Mouse (Mus musculus): ENCODE results near the gene Nfe2l1. TPM values are rescaled to one million over a fixed set of nuclear protein-coding genes. Genes with fewer than 3 reads are reported as not detected.

Gene Nfe2l1
- polyA plus RNA-seq, 1 experiment, result 63.0 TPM

DNA sequence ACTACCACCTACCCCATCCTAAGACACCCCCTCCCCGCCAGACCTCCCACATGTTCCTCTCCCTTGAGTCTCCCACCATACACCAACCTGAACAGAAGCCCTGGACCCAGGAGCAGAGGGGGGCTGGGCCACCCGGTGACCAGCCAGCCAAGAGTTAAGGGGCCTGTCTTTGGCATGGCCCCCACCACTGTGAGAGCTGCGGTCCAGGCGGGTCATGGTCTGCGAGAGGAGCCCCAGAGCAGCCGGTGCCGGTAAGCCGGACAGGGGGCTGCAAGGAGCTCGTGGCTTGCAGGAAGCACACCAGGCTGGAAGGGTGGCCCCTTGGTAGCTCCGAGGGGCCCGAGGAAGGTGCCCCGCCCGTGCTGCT lies 6.3 kb downstream of the Nfe2l1 start:
- peaks cover 16% of the 10 kb centered on the region for H3K4me1 ChIP-seq (ENCODE audit: control insufficient read depth, insufficient read depth, insufficient read length)
- DNase-seq (ENCODE audit: low read depth in 1 of 2, low spot score in 2 of 2), result no peak
- TF ChIP-seq POLR2A (IDR thresholded peaks at IDR 0.05; ENCODE audit: low read depth, low read length) (no peak), CTCF (IDR thresholded peaks at IDR 0.05; ENCODE audit: extremely low read depth, insufficient read depth, insufficient read length, insufficient replicate concordance) (no peak)
- WGBS, result 15% methylated on average over 13 of the region's 13 CpGs
- peak overlapping the region; percentile 49; the same call in 1 of the 2 replicates for H3K27ac ChIP-seq (ENCODE audit: insufficient read depth, low read length)
- peak overlapping the region; percentile 60 for H3K4me3 ChIP-seq (ENCODE audit: extremely low read depth, insufficient read depth, insufficient read length)
- H3K27me3 ChIP-seq (ENCODE audit: control insufficient read depth, insufficient read depth, low read length), result no peaks in the 10 kb centered on the region
- H3K36me3 ChIP-seq (ENCODE audit: control insufficient read depth, insufficient read depth, low read length), result peaks cover 40% of the 10 kb centered on the region

DNA sequence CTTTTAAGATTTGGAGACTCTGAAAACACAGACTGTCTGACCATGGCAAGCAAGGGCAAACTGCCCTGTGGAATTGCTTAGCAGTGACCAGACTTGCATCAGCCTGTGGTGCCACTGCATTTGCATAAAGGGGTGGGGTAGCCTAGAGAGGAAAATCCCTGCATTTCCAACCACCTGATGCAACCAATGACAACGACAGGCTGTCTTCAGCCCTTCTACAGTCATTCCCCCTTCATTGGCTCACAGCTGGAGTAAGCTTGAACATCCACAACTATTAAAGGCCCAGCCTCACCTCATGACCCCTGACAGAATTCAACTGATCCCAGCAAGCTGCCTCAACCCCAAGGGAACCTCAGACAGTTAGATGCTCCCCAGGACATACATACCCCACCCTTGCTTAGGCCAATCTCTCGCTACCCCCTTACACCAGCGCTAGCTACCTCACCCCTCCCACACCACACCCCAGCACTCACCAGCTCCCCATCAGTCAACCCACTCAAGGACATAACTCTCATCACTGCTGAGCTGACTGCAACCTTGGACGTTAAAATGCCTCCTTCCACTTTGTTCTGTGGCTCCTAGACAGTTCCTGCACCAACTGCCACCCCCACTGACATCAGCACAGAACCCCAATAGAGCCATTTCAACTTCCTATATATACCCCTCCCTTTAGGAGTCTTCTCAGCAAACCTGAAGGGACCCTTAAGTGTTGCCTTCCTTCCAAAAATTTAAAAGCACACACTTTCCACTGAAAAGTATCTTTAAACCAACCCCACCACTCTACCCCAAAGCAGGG lies 6.9 kb downstream of the Nfe2l1 start:
- WGBS, result 40% methylated on average over 4 of the region's 4 CpGs
- peak overlapping the region; percentile 65 for H3K27ac ChIP-seq (ENCODE audit: insufficient read depth, low read length)
- H3K27me3 ChIP-seq (ENCODE audit: control insufficient read depth, insufficient read depth, low read length), result no peaks in the 10 kb centered on the region
- DNase-seq (ENCODE audit: low read depth in 1 of 2, low spot score in 2 of 2), result peak; percentile 32 to 35
- TF ChIP-seq CTCF (IDR thresholded peaks at IDR 0.05; ENCODE audit: extremely low read depth, insufficient read depth, insufficient read length, insufficient replicate concordance) (no peak), POLR2A (IDR thresholded peaks at IDR 0.05; ENCODE audit: low read depth, low read length) (no peak)
- H3K4me1 ChIP-seq (ENCODE audit: control insufficient read depth, insufficient read depth, insufficient read length), result peaks cover 16% of the 10 kb centered on the region
- H3K36me3 ChIP-seq (ENCODE audit: control insufficient read depth, insufficient read depth, low read length), result peaks cover 45% of the 10 kb centered on the region
- H3K4me3 ChIP-seq (ENCODE audit: extremely low read depth, insufficient read depth, insufficient read length), result peak overlapping the region; percentile 60

DNA sequence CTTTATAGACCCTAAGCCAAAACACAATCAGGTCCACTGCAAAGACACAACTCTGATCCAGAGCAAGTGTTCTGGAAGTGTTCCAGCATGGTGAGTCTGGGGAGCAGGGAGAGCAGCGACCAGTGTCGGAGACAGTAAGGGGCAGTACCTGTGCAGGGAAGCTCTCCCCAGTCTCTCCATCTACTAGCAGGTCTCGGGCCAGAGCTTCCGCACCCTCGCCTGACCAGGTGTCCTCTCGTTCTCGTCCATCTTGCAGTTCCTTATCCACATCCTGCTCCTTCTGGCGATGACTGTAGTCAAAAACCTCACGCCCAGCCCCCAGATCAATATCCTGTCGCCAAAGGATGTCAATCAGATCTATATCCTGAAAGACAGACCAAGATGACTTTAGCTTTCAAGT lies 7.8 kb downstream of the Nfe2l1 start:
- H3K36me3 ChIP-seq (ENCODE audit: control insufficient read depth, insufficient read depth, low read length), result peaks cover 38% of the 10 kb centered on the region
- no peaks in the 10 kb centered on the region for H3K27me3 ChIP-seq (ENCODE audit: control insufficient read depth, insufficient read depth, low read length)
- peaks cover 16% of the 10 kb centered on the region for H3K4me1 ChIP-seq (ENCODE audit: control insufficient read depth, insufficient read depth, insufficient read length)
- DNase-seq (ENCODE audit: low read depth in 1 of 2, low spot score in 2 of 2), result no peak
- WGBS, result 93% methylated on average over 10 of the region's 10 CpGs
- no peak overlapping the region for H3K27ac ChIP-seq (ENCODE audit: insufficient read depth, low read length)
- H3K4me3 ChIP-seq (ENCODE audit: extremely low read depth, insufficient read depth, insufficient read length), result no peak overlapping the region
- no peak for TF ChIP-seq CTCF (IDR thresholded peaks at IDR 0.05; ENCODE audit: extremely low read depth, insufficient read depth, insufficient read length, insufficient replicate concordance)
- no peak for TF ChIP-seq POLR2A (IDR thresholded peaks at IDR 0.05; ENCODE audit: low read depth, low read length)

DNA sequence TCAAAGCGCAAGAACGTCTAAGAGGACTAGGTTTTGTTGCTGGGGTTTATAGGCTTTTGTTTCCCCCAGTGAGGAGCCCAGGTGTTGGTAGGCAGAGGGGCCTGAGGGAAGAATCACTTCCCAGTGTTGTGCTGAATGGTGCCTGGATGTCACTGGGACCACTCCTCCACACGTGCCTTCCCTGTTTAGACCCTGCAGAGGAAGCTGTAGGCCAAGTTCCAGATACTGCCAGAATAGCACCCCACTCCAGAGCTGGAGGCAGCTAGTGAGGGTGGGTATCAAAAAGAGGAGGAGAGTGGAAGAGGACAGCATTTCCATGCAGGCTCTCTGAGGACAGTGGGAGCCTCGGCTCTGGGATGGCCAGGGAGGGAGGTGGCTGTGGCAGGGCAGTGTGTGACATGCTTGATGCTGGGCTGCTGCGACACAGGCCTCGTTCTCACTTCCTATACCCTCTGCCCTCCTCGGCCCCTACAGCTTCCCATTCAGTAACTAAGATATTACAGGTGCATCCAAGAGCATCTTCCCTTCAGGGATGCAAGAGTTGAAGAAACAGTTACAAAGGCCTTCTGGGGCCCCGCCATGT lies 11.5 kb downstream of the Nfe2l1 start:
- 88% methylated on average over 8 of the region's 8 CpGs for WGBS
- TF ChIP-seq POLR2A (IDR thresholded peaks at IDR 0.05; ENCODE audit: low read depth, low read length) (no peak), CTCF (IDR thresholded peaks at IDR 0.05; ENCODE audit: extremely low read depth, insufficient read depth, insufficient read length, insufficient replicate concordance) (no peak)
- Histone ChIP-seq H3K27ac (ENCODE audit: insufficient read depth, low read length) (no peak overlapping the region), H3K27me3 (ENCODE audit: control insufficient read depth, insufficient read depth, low read length) (no peaks in the 10 kb centered on the region), H3K4me1 (ENCODE audit: control insufficient read depth, insufficient read depth, insufficient read length) (peaks cover 9% of the 10 kb centered on the region; the same call in 1 of the 2 replicates), H3K4me3 (ENCODE audit: extremely low read depth, insufficient read depth, insufficient read length) (no peak overlapping the region), H3K36me3 (ENCODE audit: control insufficient read depth, insufficient read depth, low read length) (peaks cover 43% of the 10 kb centered on the region)
- DNase-seq (ENCODE audit: low read depth in 1 of 2, low spot score in 2 of 2), result no peak

DNA sequence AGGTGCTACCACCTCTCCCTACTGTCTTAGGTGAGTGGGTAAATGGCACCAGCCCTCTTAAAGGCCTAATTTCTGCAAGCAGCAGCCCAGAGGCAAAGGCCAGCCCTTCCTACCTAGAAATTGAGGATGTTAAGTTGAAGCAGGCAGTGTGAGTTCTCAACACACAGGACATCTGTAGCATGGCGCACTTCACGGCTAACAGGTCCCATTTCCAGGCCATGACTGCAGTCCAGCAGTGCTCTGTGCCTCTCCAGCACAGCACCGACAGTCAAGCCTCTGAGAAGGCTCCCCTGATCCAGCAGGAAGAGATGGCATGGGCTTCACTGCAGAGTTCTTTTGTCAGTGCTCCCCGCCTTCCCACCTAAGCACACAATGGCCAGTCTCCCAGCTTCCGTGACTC lies 12.8 kb downstream of the Nfe2l1 start:
- no peak for TF ChIP-seq CTCF (IDR thresholded peaks at IDR 0.05; ENCODE audit: extremely low read depth, insufficient read depth, insufficient read length, insufficient replicate concordance)
- TF ChIP-seq POLR2A (IDR thresholded peaks at IDR 0.05; ENCODE audit: low read depth, low read length), result no peak
- H3K4me1 ChIP-seq (ENCODE audit: control insufficient read depth, insufficient read depth, insufficient read length), result no peaks in the 10 kb centered on the region
- H3K4me3 ChIP-seq (ENCODE audit: extremely low read depth, insufficient read depth, insufficient read length), result no peak overlapping the region
- no peak for DNase-seq (ENCODE audit: low read depth in 1 of 2, low spot score in 2 of 2)
- WGBS, result 96% methylated on average over 5 of the region's 5 CpGs
- H3K36me3 ChIP-seq (ENCODE audit: control insufficient read depth, insufficient read depth, low read length), result peaks cover 43% of the 10 kb centered on the region
- H3K27ac ChIP-seq (ENCODE audit: insufficient read depth, low read length), result no peak overlapping the region
- H3K27me3 ChIP-seq (ENCODE audit: control insufficient read depth, insufficient read depth, low read length), result no peaks in the 10 kb centered on the region

DNA sequence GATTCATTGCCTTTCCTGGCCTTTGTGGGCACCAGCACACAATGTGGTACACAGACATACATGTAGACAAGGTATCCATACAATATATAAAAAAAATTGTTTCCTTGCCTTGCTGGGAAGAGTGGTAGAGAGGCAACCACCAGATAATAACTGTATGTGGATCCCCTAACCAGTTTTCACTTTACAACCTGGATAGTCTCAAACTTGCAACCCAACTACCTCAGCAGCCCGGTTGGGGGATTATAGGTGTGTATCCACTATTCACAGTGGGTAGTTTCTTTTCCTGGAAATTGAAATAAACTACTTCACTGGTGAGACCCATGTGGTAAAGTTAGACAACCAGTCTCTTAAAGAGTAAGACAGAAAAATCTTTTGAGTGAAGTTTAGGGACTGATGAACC lies 13.3 kb downstream of the Nfe2l1 start:
- H3K27ac ChIP-seq (ENCODE audit: insufficient read depth, low read length), result no peak overlapping the region
- 81% methylated on average over 1 of the region's 1 CpGs for WGBS
- TF ChIP-seq CTCF (IDR thresholded peaks at IDR 0.05; ENCODE audit: extremely low read depth, insufficient read depth, insufficient read length, insufficient replicate concordance), result no peak
- TF ChIP-seq POLR2A (IDR thresholded peaks at IDR 0.05; ENCODE audit: low read depth, low read length), result no peak
- peaks cover 42% of the 10 kb centered on the region for H3K36me3 ChIP-seq (ENCODE audit: control insufficient read depth, insufficient read depth, low read length)
- no peaks in the 10 kb centered on the region for H3K4me1 ChIP-seq (ENCODE audit: control insufficient read depth, insufficient read depth, insufficient read length)
- no peak for DNase-seq (ENCODE audit: low read depth in 1 of 2, low spot score in 2 of 2)
- H3K27me3 ChIP-seq (ENCODE audit: control insufficient read depth, insufficient read depth, low read length), result no peaks in the 10 kb centered on the region
- H3K4me3 ChIP-seq (ENCODE audit: extremely low read depth, insufficient read depth, insufficient read length), result no peak overlapping the region

DNA sequence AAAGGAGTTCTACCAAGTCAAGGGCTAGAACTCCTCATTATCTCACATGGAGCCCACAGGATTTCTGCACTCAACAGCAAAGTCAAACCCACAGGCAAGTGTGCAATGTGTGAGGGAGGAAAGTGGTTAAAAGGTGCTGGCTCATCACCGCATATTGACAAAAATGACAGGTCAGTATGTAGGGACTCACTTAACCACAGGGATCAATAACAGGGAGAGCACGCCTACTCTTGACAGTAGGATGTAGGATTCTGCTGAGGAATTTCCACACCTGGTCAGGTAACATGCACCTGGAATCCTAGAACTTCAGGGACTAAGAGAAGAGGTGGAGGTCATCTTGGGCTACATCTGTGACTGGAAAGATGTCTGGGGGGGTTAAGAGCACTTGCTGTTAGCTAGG lies 13.9 kb downstream of the Nfe2l1 start:
- no peak overlapping the region for H3K27ac ChIP-seq (ENCODE audit: insufficient read depth, low read length)
- peaks cover 36% of the 10 kb centered on the region for H3K36me3 ChIP-seq (ENCODE audit: control insufficient read depth, insufficient read depth, low read length)
- 99% methylated on average over 2 of the region's 2 CpGs for WGBS
- DNase-seq (ENCODE audit: low read depth in 1 of 2, low spot score in 2 of 2), result no peak
- H3K4me3 ChIP-seq (ENCODE audit: extremely low read depth, insufficient read depth, insufficient read length), result no peak overlapping the region
- no peaks in the 10 kb centered on the region for H3K27me3 ChIP-seq (ENCODE audit: control insufficient read depth, insufficient read depth, low read length)
- H3K4me1 ChIP-seq (ENCODE audit: control insufficient read depth, insufficient read depth, insufficient read length), result no peaks in the 10 kb centered on the region
- TF ChIP-seq POLR2A (IDR thresholded peaks at IDR 0.05; ENCODE audit: low read depth, low read length), result no peak
- TF ChIP-seq CTCF (IDR thresholded peaks at IDR 0.05; ENCODE audit: extremely low read depth, insufficient read depth, insufficient read length, insufficient replicate concordance), result no peak
